Mouse (Mus musculus) adrenal gland, postnatal 36 days (tissue): ENCODE results near the gene Atg7. TPM values are rescaled to one million over a fixed set of nuclear protein-coding genes. Genes with fewer than 3 reads are reported as not detected.

Experiments
- DNase-seq, 2 experiments: peaks; one replicate each; pipeline ENCODE4 v3.0.0; 2021; ENCODE audit warnings: mixed read lengths in 1 of 2
- total RNA-seq, 2 experiments: library from RNA; stranded (reverse); gene quantifications; 2 replicates each; pipeline ENCODE4 v1.2.3; 2021

Gene Atg7
- total RNA-seq, 2 experiments from 2014 or later: 28.4 to 31.7 TPM

DNA sequence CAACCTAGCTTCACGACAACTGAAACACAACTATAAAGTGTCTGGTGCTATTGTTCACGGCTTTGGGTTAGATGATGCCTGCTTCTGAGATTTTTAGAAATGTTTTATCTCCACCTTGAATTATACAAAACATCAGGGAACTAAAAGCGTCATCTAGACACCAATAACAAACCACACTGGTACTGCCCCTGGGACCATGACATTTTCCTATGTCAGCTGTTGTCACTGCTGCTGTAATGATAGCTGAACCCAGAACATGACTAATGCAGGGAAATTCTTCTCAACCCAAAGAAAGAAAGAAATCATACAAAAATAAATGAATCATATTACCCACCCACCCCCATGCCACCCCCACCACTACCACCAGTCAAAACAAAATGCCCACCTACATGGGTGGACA, 261.9 kb downstream of the Atg7 start:
- no peak for DNase-seq

DNA sequence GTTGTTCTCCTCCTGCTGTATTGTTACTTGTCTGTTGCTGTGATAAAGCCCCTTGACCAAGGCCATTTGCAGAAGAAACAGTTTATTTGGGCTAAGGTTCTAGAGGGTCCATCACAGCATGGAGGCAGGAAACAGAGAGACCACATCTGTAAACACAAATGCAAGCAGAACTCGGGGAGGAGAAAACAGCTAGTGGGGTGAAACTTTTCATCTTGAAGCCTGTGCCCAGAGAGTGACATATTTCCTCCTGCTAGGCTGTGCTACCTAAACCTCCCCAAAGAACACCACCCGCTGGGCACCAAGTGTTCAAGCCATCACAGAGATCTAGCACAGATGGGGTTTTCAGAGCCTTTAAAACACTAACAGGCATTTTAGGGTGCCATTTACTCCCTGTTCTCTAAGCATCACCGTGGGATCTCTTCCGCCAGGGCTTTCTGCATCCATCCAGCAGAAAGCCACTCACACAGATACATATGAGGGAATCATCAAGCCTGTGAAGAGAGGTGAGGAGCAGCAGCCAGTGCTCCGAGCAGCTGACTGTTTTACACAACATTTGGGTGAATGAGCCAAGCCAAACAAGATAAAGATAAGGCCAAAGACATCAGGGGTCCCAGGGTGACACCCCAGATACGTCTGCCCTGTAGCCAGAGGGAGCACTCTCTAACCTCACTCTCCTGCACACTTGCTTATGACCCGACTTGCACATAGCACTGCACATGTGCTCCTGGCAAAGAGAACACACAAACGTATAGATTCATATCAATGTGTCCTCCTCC, 262.5 kb downstream of the Atg7 start:
- no peak for DNase-seq

DNA sequence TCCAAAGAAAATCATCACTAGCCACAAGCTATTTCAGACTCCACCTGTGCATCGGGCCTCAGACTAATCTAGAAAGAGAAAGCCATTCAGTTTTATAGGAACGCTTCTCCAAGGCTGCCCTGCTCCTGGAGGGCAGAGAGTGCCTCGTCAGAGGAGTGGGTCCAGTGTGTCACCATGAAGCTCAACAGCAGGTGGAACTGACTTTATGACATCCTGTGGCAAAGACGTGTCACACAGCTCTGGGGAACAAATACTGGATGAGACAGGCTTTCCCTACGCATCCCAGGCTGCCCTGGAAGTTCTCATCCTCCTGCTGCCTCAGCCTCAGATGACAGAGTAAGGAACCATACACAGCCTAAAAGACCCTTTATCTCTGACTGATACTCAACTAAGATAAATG, 263.3 kb downstream of the Atg7 start:
- no peak for DNase-seq

GRCm38 (mm10) chr6:114907459-114907858, 264.6 kb downstream of the Atg7 start:
- no peak for DNase-seq

DNA sequence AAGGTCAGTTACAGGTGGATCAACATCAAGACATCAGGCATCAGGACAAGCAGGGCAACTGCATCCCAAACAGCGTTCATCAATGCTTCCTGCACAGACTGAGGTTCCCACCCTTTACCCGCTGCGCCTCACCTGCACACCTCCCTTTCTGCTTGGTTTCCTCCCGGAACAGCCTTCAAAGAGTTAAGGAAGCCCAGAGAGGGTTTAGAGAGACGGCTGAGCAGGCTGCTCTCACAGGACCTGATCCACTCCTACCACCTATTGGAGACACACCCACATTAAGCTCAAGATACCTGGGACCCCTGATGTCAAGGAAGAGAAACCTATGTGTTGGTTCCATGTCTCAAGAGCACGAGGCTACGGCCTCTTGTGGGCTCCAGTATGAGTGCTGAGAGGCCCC, 266.9 kb downstream of the Atg7 start:
- DNase-seq: no peak

Other genes with a start within 250 kb of the Atg7 start
- gene Hrh1, start 245.2 kb upstream of the Atg7 start, total RNA-seq: 1 to 10 TPM in 1 of 2 experiments, under 1 TPM in 1; 0.56 to 1.9 TPM